Mouse (Mus musculus) midbrain, embryonic 11.5 days (tissue): ENCODE measurements around the gene Wwc2. TPM values are rescaled to one million over a fixed set of nuclear protein-coding genes. Genes with fewer than 3 reads are reported as not detected.

Experiments used
- ATAC-seq: fragments of 200-750 bp; cut with Nextera tagmentation; 2 replicates; pipeline ENCODE4 v1.8.0; 2017; ENCODE audit warnings: moderate TSS enrichment, moderate library complexity; ENCODE audit not compliant: low FRiP score
- DNase-seq: peaks from one replicate; pipeline ENCODE4 v3.0.0; 2015; ENCODE audit warnings: low spot score; ENCODE audit errors: missing footprints
- H3K27ac ChIP-seq: fragments of 300-500 bp; sonication (generic); 2 replicates; pipeline ENCODE4 v1.5.1; 2014; ENCODE audit warnings: low read depth, low read length
- H3K27me3 ChIP-seq: fragments of 300-500 bp; sonication (generic); 2 replicates; pipeline ENCODE4 v1.6.1; 2014; ENCODE audit warnings: mild to moderate bottlenecking, low read length, moderate library complexity, mixed read lengths; ENCODE audit not compliant: control insufficient read depth, insufficient read depth
- H3K36me3 ChIP-seq: fragments of 300-500 bp; sonication (generic); 2 replicates; pipeline ENCODE4 v1.6.1; 2014; ENCODE audit warnings: mild to moderate bottlenecking, low read length, moderate library complexity, mixed read lengths; ENCODE audit not compliant: control insufficient read depth, insufficient read depth
- H3K4me1 ChIP-seq: fragments of 300-500 bp; sonication (generic); 2 replicates; pipeline ENCODE4 v1.6.1; 2014; ENCODE audit warnings: low read length; ENCODE audit not compliant: control insufficient read depth, insufficient read depth
- H3K4me2 ChIP-seq: fragments of 300-500 bp; sonication (generic); 2 replicates; pipeline ENCODE4 v1.6.1; 2014; ENCODE audit warnings: mild to moderate bottlenecking, moderate library complexity
- H3K4me3 ChIP-seq: fragments of 300-500 bp; sonication (generic); 2 replicates; pipeline ENCODE4 v1.5.1; 2014; ENCODE audit warnings: low read depth, low read length
- H3K9ac ChIP-seq: fragments of 300-500 bp; sonication (generic); 2 replicates; pipeline ENCODE4 v1.6.1; 2014; ENCODE audit warnings: low read length
- H3K9me3 ChIP-seq: fragments of 300-500 bp; sonication (generic); 2 replicates; pipeline ENCODE4 v1.6.1; 2016; ENCODE audit warnings: low read length; ENCODE audit not compliant: control insufficient read depth
- WGBS: fragments of 180-500 bp; shearing (Covaris S2); extraction: QIAGEN DNeasy Blood & Tissue Kit; methylation state at CpG from one replicate; pipeline ENCODE4 v1.1.7; 2014; 5-methylcytosine and 5-hydroxymethylcytosine counted together
- polyA plus RNA-seq: library from polyadenylated mRNA; unstranded; fragments of >200 nt; fragmentation: Nextera tagmentation; extraction: Ambion mirVana; gene quantifications from 2 replicates; pipeline ENCODE4 v1.2.1, GENCODE M21; 2014

Wwc2 gene
- polyA plus RNA-seq, 1 experiment from 2014 or later, result 6.2 TPM

- ATAC-seq (no peak), DNase-seq (no peak)
- Histone ChIP-seq H3K27ac (no peak overlapping the region), H3K36me3 (no peaks in the 10 kb centered on the region), H3K9ac (no peak overlapping the region), H3K27me3 (no peaks in the 10 kb centered on the region), H3K4me1 (no peaks in the 10 kb centered on the region; the same call in none of the 2 replicates), H3K4me2 (no peak overlapping the region), H3K4me3 (no peak overlapping the region), H3K9me3 (no peaks in the 10 kb centered on the region)
- WGBS, result 93% methylated on average over 8 of the region's 8 CpGs
Observed at GRCm38 (mm10) chr8:47979876-47980275, 10.8 kb downstream of the Wwc2 start.

- H3K27ac ChIP-seq, result no peak overlapping the region
- no peak overlapping the region for H3K4me3 ChIP-seq
- H3K27me3 ChIP-seq, result no peaks in the 10 kb centered on the region
- peak; percentile 76 for DNase-seq
- WGBS, result 76% methylated on average over 6 of the region's 6 CpGs
- H3K4me1 ChIP-seq, result peaks cover 9% of the 10 kb centered on the region
- no peak overlapping the region for H3K4me2 ChIP-seq
- no peak overlapping the region for H3K9ac ChIP-seq
- no peaks in the 10 kb centered on the region for H3K36me3 ChIP-seq
- no peak for ATAC-seq
- no peaks in the 10 kb centered on the region for H3K9me3 ChIP-seq
Observed at GRCm38 (mm10) chr8:47978755-47979154, 12.0 kb downstream of the Wwc2 start.

GRCm38 (mm10) chr8:47974963-47975314 lies 15.8 kb downstream of the Wwc2 start:
- Histone ChIP-seq H3K27me3 (no peaks in the 10 kb centered on the region), H3K4me2 (peak overlapping the region; percentile 61), H3K4me3 (peak overlapping the region; percentile 36), H3K36me3 (no peaks in the 10 kb centered on the region), H3K9ac (peak overlapping the region; percentile 18; the same call in 1 of the 2 replicates), H3K9me3 (no peaks in the 10 kb centered on the region), H3K4me1 (peaks cover 9% of the 10 kb centered on the region), H3K27ac (no peak overlapping the region)
- DNase-seq (no peak), ATAC-seq (peak; percentile 77; the same call in 1 of the 2 replicates)
- 34% methylated on average over 7 of the region's 7 CpGs for WGBS

- no peak overlapping the region for H3K27ac ChIP-seq
- peak; percentile 80 for ATAC-seq
Observed at GRCm38 (mm10) chr8:47974138-47974962, 16.4 kb downstream of the Wwc2 start.

GRCm38 (mm10) chr8:47971121-47971520 lies 19.6 kb downstream of the Wwc2 start:
- Histone ChIP-seq H3K9me3 (no peaks in the 10 kb centered on the region), H3K27me3 (no peaks in the 10 kb centered on the region), H3K9ac (no peak overlapping the region), H3K4me2 (no peak overlapping the region), H3K4me3 (no peak overlapping the region), H3K36me3 (no peaks in the 10 kb centered on the region), H3K4me1 (peaks cover 9% of the 10 kb centered on the region), H3K27ac (no peak overlapping the region)
- 85% methylated on average over 2 of the region's 2 CpGs for WGBS
- no peak for ATAC-seq
- DNase-seq, result peak; percentile 71

More at GRCm38 (mm10) chr8:47974138-47974962, 16.4 kb downstream of the Wwc2 start:
- Histone ChIP-seq H3K9me3 (no peaks in the 10 kb centered on the region), H3K4me2 (peak overlapping the region; percentile 61), H3K36me3 (no peaks in the 10 kb centered on the region), H3K9ac (peak overlapping the region; percentile 18; the same call in 1 of the 2 replicates), H3K4me1 (peaks cover 9% of the 10 kb centered on the region), H3K27me3 (no peaks in the 10 kb centered on the region), H3K4me3 (peak overlapping the region; percentile 36)
- DNase-seq, result peak; percentile 92
- 13% methylated on average over 20 of the region's 20 CpGs for WGBS

GRCm38 (mm10) chr8:47970576-47970975 lies 20.1 kb downstream of the Wwc2 start:
- Histone ChIP-seq H3K9ac (no peak overlapping the region), H3K4me3 (no peak overlapping the region), H3K9me3 (no peaks in the 10 kb centered on the region), H3K4me1 (peaks cover 9% of the 10 kb centered on the region), H3K36me3 (no peaks in the 10 kb centered on the region), H3K27me3 (no peaks in the 10 kb centered on the region), H3K4me2 (no peak overlapping the region), H3K27ac (no peak overlapping the region)
- DNase-seq, result peak; percentile 69
- ATAC-seq, result no peak
- WGBS, result 86% methylated on average over 5 of the region's 5 CpGs

- no peak for ATAC-seq
- H3K4me1 ChIP-seq, result peaks cover 5% of the 10 kb centered on the region; the same call in 1 of the 2 replicates
- WGBS, result 85% methylated on average over 20 of the region's 20 CpGs
- DNase-seq, result peak; percentile 81
- no peak overlapping the region for H3K4me3 ChIP-seq
- no peaks in the 10 kb centered on the region for H3K27me3 ChIP-seq
- no peak overlapping the region for H3K27ac ChIP-seq
- no peaks in the 10 kb centered on the region for H3K36me3 ChIP-seq
- H3K9me3 ChIP-seq, result no peaks in the 10 kb centered on the region
- H3K4me2 ChIP-seq, result no peak overlapping the region
- H3K9ac ChIP-seq, result no peak overlapping the region
Observed at GRCm38 (mm10) chr8:47967045-47967920, 23.4 kb downstream of the Wwc2 start.

GRCm38 (mm10) chr8:47962484-47962883 lies 28.2 kb downstream of the Wwc2 start:
- 71% methylated on average over 4 of the region's 4 CpGs for WGBS
- H3K4me1 ChIP-seq, result peaks cover 5% of the 10 kb centered on the region; the same call in 1 of the 2 replicates
- H3K4me3 ChIP-seq, result no peak overlapping the region
- DNase-seq, result peak; percentile 65
- no peaks in the 10 kb centered on the region for H3K27me3 ChIP-seq
- H3K36me3 ChIP-seq, result no peaks in the 10 kb centered on the region
- 0 out of 2 replicates have a peak, but pooled peaks have one; percentile 44 for ATAC-seq
- H3K27ac ChIP-seq, result no peak overlapping the region
- no peak overlapping the region for H3K4me2 ChIP-seq
- no peak overlapping the region for H3K9ac ChIP-seq
- H3K9me3 ChIP-seq, result no peaks in the 10 kb centered on the region
